In the genomic region with DNA sequence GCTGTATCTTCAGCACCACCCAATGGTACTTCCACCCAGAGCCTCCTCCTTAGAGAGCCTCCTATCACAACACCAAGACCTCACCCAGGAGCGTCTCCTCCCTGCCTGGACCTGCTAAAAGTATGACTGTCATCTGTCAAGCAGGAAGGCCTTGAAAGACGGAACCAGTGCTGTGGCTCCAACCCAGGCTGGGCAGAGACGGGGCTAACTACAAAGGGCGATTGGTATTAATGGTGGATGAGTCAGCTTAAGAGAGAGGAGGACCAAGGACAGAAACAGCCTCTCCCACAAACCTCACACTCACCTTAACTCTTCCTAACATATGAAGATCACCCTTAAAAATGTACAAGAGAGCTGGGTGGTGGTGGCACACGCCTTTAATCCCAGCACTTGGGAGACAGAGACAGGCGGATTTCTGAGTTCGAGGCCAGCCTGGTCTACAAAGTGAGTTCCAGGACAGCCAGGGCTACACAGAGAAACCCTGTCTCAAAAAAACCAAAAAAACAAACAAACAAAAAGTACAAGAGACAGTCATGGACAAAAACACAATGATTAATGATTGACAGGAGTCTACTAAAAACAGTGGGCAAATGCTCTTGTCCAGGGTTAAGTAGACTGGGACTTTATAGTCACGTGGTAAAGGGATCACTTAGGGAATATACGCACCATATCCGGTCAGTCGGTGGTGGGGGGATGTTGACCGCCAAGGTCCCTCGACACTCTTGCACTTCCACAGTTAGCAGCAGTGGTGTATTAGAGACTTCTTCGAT, we compare ENCODE assay signal across 21 mouse cellular contexts.
"Had no signal": no experiment of that assay in that cellular context is flagged by ENCODE, and none has a peak within 500 bp of the region (broad histone marks: within the 10 kb centered on the region; RNA-seq: fewer than 3 reads in every experiment).

No protein-coding gene starts in this region.

- H3K27me3 ChIP-seq: kidney, embryonic 15.5 days; limb, embryonic 12.5 days; limb, embryonic 15.5 days; lung, embryonic 15.5 days; megakaryocyte, embryonic 14.5 days; midbrain, embryonic 13.5 days; neural tube, embryonic 13.5 days; stomach, embryonic 15.5 days had no signal

- DNase-seq: kidney, postnatal 10 days; left cerebral cortex, postnatal 4 days; lung, adult 18-20 months; lung, postnatal 10 days; lung, postnatal 36 days; retina, postnatal 1 day; right cerebral cortex, postnatal 25 days; spleen, adult 18-20 months; thymus, postnatal 25 days had no signal

- H3K9ac ChIP-seq: kidney, embryonic 15.5 days; limb, embryonic 12.5 days; limb, embryonic 15.5 days; liver, embryonic 14.5 days; lung, embryonic 15.5 days; midbrain, embryonic 13.5 days; neural tube, embryonic 13.5 days; stomach, embryonic 15.5 days had no signal

- ATAC-seq: midbrain, embryonic 13.5 days; midbrain, embryonic 16.5 days had no signal

- H3K27ac ChIP-seq: kidney, embryonic 15.5 days; limb, embryonic 12.5 days; limb, embryonic 15.5 days; liver, embryonic 14.5 days; lung, embryonic 15.5 days; midbrain, embryonic 10.5 days; midbrain, embryonic 13.5 days; neural tube, embryonic 13.5 days; stomach, embryonic 15.5 days had no signal

- H3K4me3 ChIP-seq: kidney, embryonic 15.5 days; limb, embryonic 12.5 days; limb, embryonic 15.5 days; lung, embryonic 15.5 days; megakaryocyte, embryonic 14.5 days; midbrain, embryonic 10.5 days; midbrain, embryonic 13.5 days; myocyte; neural tube, embryonic 13.5 days; stomach, embryonic 15.5 days had no signal

- H3K9me3 ChIP-seq: kidney, embryonic 15.5 days; limb, embryonic 12.5 days; limb, embryonic 15.5 days; lung, embryonic 15.5 days; megakaryocyte, embryonic 14.5 days; midbrain, embryonic 10.5 days; midbrain, embryonic 13.5 days; neural tube, embryonic 13.5 days; stomach, embryonic 15.5 days had no signal

- H3K4me2 ChIP-seq: kidney, embryonic 15.5 days; limb, embryonic 12.5 days; limb, embryonic 15.5 days; lung, embryonic 15.5 days; midbrain, embryonic 13.5 days; neural tube, embryonic 13.5 days; stomach, embryonic 15.5 days had no signal
